Mouse (Mus musculus): ENCODE measurements around the gene Myo1d. TPM values are rescaled to one million over a fixed set of nuclear protein-coding genes. Genes with fewer than 3 reads are reported as not detected.

The Myo1d gene
- total and polyA plus RNA-seq, 2 experiments from 2014 or later, result 1.8 to 2.5 TPM

- WGBS, result 1% methylated on average over 55 of the region's 116 CpGs
- peak within 1 kb of the TSS; percentile 91 for H3K4me2 ChIP-seq (ENCODE audit: low read depth, low read length, poor library complexity, severe bottlenecking)
- H3K27ac ChIP-seq (ENCODE audit: low read depth, low read length), result peak within 1 kb of the TSS; percentile 98
- H3K36me3 ChIP-seq (ENCODE audit: insufficient read depth, low read length), result peaks cover 9% of the 10 kb centered on the region
- no peaks in the 10 kb centered on the region for H3K9me3 ChIP-seq (ENCODE audit: low read length)
- H3K4me3 ChIP-seq (ENCODE audit: low read depth, low read length), result peak within 1 kb of the TSS; percentile 89
- peak; percentile 96 for DNase-seq (ENCODE audit: low spot score)
- peak within 1 kb of the TSS; percentile 93 for H3K9ac ChIP-seq (replicated peaks; ENCODE audit: low read length, poor library complexity, severe bottlenecking)
- 0 out of 2 replicates have a peak, but pooled peaks cover under 1% of the 10 kb centered on the region for H3K4me1 ChIP-seq (ENCODE audit: insufficient read depth, low read length)
- H3K27me3 ChIP-seq (ENCODE audit: insufficient read depth, low read length), result no peaks in the 10 kb centered on the region
- TF ChIP-seq CTCF (IDR thresholded peaks at IDR 0.05), result peak; percentile 76
- ATAC-seq (ENCODE audit: low FRiP score), result peak; percentile 89
Observed at GRCm38 (mm10) chr11:80476222-80477189, 303.3 kb downstream of the Myo1d start, which contains the start of gene Cdk5r1. Cdk5r1 (plus strand) TSS chr11:80477023.

DNA sequence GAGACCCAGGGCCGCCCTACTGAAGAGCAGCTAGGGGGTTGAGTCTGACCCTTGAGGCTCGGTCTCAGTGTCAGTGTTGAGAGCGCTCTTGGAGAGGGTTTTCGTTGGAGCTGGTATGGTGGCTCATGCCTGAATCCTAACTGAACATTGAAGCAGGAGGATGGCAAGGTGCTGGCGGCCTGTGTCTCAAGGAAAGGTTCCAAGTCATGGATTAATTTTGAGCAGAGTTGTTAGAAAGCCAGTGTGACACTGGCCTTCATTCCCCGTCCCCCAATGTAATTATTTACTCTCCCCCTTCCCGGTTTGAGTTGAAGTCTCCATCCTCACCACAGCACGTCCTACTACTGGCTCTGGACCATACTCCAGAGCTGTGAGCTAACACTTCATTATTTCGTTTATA is 304.3 kb downstream of the Myo1d start:
- Histone ChIP-seq H3K9me3 (ENCODE audit: low read length) (no peaks in the 10 kb centered on the region), H3K4me3 (ENCODE audit: low read depth, low read length) (no peak overlapping the region), H3K4me1 (ENCODE audit: insufficient read depth, low read length) (no peaks in the 10 kb centered on the region), H3K27ac (ENCODE audit: low read depth, low read length) (peak overlapping the region; percentile 98; the same call in 1 of the 2 replicates), H3K4me2 (ENCODE audit: low read depth, low read length, poor library complexity, severe bottlenecking) (no peak overlapping the region), H3K27me3 (ENCODE audit: insufficient read depth, low read length) (no peaks in the 10 kb centered on the region), H3K36me3 (ENCODE audit: insufficient read depth, low read length) (peaks cover 9% of the 10 kb centered on the region), H3K9ac (replicated peaks; ENCODE audit: low read length, poor library complexity, severe bottlenecking) (peak overlapping the region; percentile 93; the same call in 1 of the 2 replicates)
- ATAC-seq (ENCODE audit: low FRiP score) (no peak), DNase-seq (ENCODE audit: low spot score) (no peak)
- TF ChIP-seq CTCF (IDR thresholded peaks at IDR 0.05), result no peak
- WGBS, result 83% methylated on average over 9 of the region's 9 CpGs

- no peaks in the 10 kb centered on the region for H3K9me3 ChIP-seq (ENCODE audit: low read length)
- H3K27me3 ChIP-seq (ENCODE audit: insufficient read depth, low read length), result no peaks in the 10 kb centered on the region
- no peak overlapping the region for H3K4me2 ChIP-seq (ENCODE audit: low read depth, low read length, poor library complexity, severe bottlenecking)
- no peak overlapping the region for H3K9ac ChIP-seq (replicated peaks; ENCODE audit: low read length, poor library complexity, severe bottlenecking)
- ATAC-seq (ENCODE audit: low FRiP score) (no peak), DNase-seq (ENCODE audit: low spot score) (no peak)
- H3K27ac ChIP-seq (ENCODE audit: low read depth, low read length), result no peak overlapping the region
- WGBS, result 97% methylated on average over 11 of the region's 11 CpGs
- no peak for TF ChIP-seq CTCF (IDR thresholded peaks at IDR 0.05)
- H3K36me3 ChIP-seq (ENCODE audit: insufficient read depth, low read length), result peaks cover 15% of the 10 kb centered on the region
- no peak overlapping the region for H3K4me3 ChIP-seq (ENCODE audit: low read depth, low read length)
- H3K4me1 ChIP-seq (ENCODE audit: insufficient read depth, low read length), result no peaks in the 10 kb centered on the region
Observed at GRCm38 (mm10) chr11:80474846-80475245, 305.0 kb downstream of the Myo1d start.

GRCm38 (mm10) chr11:80474175-80474691 is 305.6 kb downstream of the Myo1d start:
- Histone ChIP-seq H3K36me3 (ENCODE audit: insufficient read depth, low read length) (peaks cover 19% of the 10 kb centered on the region), H3K9ac (replicated peaks; ENCODE audit: low read length, poor library complexity, severe bottlenecking) (no peak overlapping the region), H3K9me3 (ENCODE audit: low read length) (no peaks in the 10 kb centered on the region), H3K27me3 (ENCODE audit: insufficient read depth, low read length) (no peaks in the 10 kb centered on the region), H3K27ac (ENCODE audit: low read depth, low read length) (no peak overlapping the region; the same call in 1 of the 2 replicates), H3K4me3 (ENCODE audit: low read depth, low read length) (no peak overlapping the region), H3K4me2 (ENCODE audit: low read depth, low read length, poor library complexity, severe bottlenecking) (no peak overlapping the region), H3K4me1 (ENCODE audit: insufficient read depth, low read length) (no peaks in the 10 kb centered on the region)
- 27% methylated on average over 2 of the region's 2 CpGs for WGBS
- ATAC-seq (ENCODE audit: low FRiP score) (no peak), DNase-seq (ENCODE audit: low spot score) (peak; percentile 73)
- peak; percentile 78 for TF ChIP-seq CTCF (IDR thresholded peaks at IDR 0.05)

GRCm38 (mm10) chr11:80471836-80472605 is 307.8 kb downstream of the Myo1d start:
- Histone ChIP-seq H3K9me3 (ENCODE audit: low read length) (no peaks in the 10 kb centered on the region), H3K27me3 (ENCODE audit: insufficient read depth, low read length) (no peaks in the 10 kb centered on the region), H3K9ac (replicated peaks; ENCODE audit: low read length, poor library complexity, severe bottlenecking) (no peak overlapping the region), H3K4me2 (ENCODE audit: low read depth, low read length, poor library complexity, severe bottlenecking) (no peak overlapping the region), H3K36me3 (ENCODE audit: insufficient read depth, low read length) (peaks cover 27% of the 10 kb centered on the region), H3K4me1 (ENCODE audit: insufficient read depth, low read length) (no peaks in the 10 kb centered on the region), H3K27ac (ENCODE audit: low read depth, low read length) (no peak overlapping the region), H3K4me3 (ENCODE audit: low read depth, low read length) (no peak overlapping the region)
- no peak for DNase-seq (ENCODE audit: low spot score)
- no peak for ATAC-seq (ENCODE audit: low FRiP score)
- 85% methylated on average over 16 of the region's 16 CpGs for WGBS
- TF ChIP-seq CTCF (IDR thresholded peaks at IDR 0.05), result no peak

Data from midbrain, postnatal 0 days (tissue).